Mouse (Mus musculus): ENCODE data around the gene Kcnj6. TPM values are rescaled to one million over a fixed set of nuclear protein-coding genes. Genes with fewer than 3 reads are reported as not detected.

Gene Kcnj6
- polyA plus RNA-seq, 1 experiment, result not detected

DNA sequence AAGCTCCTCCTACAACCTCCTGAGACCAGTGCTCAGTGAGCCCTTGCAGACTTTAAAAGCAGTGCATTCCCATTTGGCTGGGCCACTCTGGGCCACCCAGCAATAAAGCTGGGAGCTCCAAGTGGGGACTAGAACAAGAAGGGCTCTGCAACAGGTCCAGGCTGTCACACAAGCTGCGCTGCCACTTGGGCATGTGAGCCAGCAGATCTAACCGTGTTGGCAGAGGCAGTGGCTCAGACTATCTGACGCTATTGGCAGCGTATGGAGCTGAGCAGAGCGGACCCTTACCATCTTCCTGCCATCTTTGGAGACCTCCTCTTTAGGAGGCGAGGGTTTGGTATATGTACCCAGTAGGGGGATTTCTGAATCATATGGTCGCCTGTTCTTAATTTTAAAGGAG, 112.4 kb downstream of the Kcnj6 start:
- no peak for TF ChIP-seq CTCF (IDR thresholded peaks at IDR 0.05; ENCODE audit: control insufficient read depth, insufficient read depth, low read length)
- TF ChIP-seq POLR2A (IDR thresholded peaks at IDR 0.05; ENCODE audit: borderline replicate concordance, control insufficient read depth, low read depth, low read length), result no peak
- H3K4me1 ChIP-seq (ENCODE audit: control insufficient read depth, insufficient read depth, low read length), result no peaks in the 10 kb centered on the region
- no peak overlapping the region for H3K4me3 ChIP-seq (replicated peaks; ENCODE audit: control insufficient read depth, low read depth, low read length)
- H3K27ac ChIP-seq (ENCODE audit: control insufficient read depth, insufficient read depth, low read depth, low read length, poor library complexity), result no peak overlapping the region
- WGBS, result 75% methylated on average over 7 of the region's 7 CpGs

DNA sequence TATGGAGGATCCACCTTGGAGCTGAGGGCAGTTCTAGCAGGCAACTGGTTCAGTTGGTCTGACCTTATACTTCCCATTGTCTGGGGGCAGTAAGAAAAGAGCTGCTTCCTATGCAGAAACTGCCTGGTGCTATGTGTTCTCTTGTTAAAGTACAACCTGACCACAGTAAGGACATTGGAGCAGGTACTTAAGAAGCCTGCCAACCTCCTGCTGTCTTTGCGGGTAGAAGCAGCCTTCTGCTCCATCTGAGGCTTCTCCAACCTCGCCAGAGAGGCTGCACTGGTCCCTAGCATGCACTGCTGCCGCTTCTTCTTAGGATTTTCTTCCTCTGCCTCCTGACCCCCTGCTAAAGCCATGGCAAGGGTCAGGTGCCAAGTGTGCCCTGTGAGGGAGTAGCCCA, 113.6 kb downstream of the Kcnj6 start:
- no peak overlapping the region for H3K27ac ChIP-seq (ENCODE audit: control insufficient read depth, insufficient read depth, low read depth, low read length, poor library complexity)
- TF ChIP-seq CTCF (IDR thresholded peaks at IDR 0.05; ENCODE audit: control insufficient read depth, insufficient read depth, low read length) (no peak), POLR2A (IDR thresholded peaks at IDR 0.05; ENCODE audit: borderline replicate concordance, control insufficient read depth, low read depth, low read length) (no peak)
- H3K4me3 ChIP-seq (replicated peaks; ENCODE audit: control insufficient read depth, low read depth, low read length), result no peak overlapping the region
- H3K4me1 ChIP-seq (ENCODE audit: control insufficient read depth, insufficient read depth, low read length), result no peaks in the 10 kb centered on the region
- WGBS, result 62% methylated on average over 3 of the region's 3 CpGs

GRCm38 (mm10) chr16:94883196-94883595, 114.3 kb downstream of the Kcnj6 start:
- Histone ChIP-seq H3K27ac (ENCODE audit: control insufficient read depth, insufficient read depth, low read depth, low read length, poor library complexity) (no peak overlapping the region), H3K4me3 (replicated peaks; ENCODE audit: control insufficient read depth, low read depth, low read length) (no peak overlapping the region), H3K4me1 (ENCODE audit: control insufficient read depth, insufficient read depth, low read length) (no peaks in the 10 kb centered on the region)
- 76% methylated on average over 8 of the region's 8 CpGs for WGBS
- no peak for TF ChIP-seq POLR2A (IDR thresholded peaks at IDR 0.05; ENCODE audit: borderline replicate concordance, control insufficient read depth, low read depth, low read length)
- TF ChIP-seq CTCF (IDR thresholded peaks at IDR 0.05; ENCODE audit: control insufficient read depth, insufficient read depth, low read length), result no peak

- Histone ChIP-seq H3K4me1 (ENCODE audit: control insufficient read depth, insufficient read depth, low read length) (no peaks in the 10 kb centered on the region), H3K4me3 (replicated peaks; ENCODE audit: control insufficient read depth, low read depth, low read length) (no peak overlapping the region), H3K27ac (ENCODE audit: control insufficient read depth, insufficient read depth, low read depth, low read length, poor library complexity) (no peak overlapping the region)
- TF ChIP-seq CTCF (IDR thresholded peaks at IDR 0.05; ENCODE audit: control insufficient read depth, insufficient read depth, low read length) (no peak), POLR2A (IDR thresholded peaks at IDR 0.05; ENCODE audit: borderline replicate concordance, control insufficient read depth, low read depth, low read length) (no peak)
- 70% methylated on average over 7 of the region's 7 CpGs for WGBS
These were observed 115.4 kb downstream of the Kcnj6 start for GRCm38 (mm10) chr16:94882111-94882510.

DNA sequence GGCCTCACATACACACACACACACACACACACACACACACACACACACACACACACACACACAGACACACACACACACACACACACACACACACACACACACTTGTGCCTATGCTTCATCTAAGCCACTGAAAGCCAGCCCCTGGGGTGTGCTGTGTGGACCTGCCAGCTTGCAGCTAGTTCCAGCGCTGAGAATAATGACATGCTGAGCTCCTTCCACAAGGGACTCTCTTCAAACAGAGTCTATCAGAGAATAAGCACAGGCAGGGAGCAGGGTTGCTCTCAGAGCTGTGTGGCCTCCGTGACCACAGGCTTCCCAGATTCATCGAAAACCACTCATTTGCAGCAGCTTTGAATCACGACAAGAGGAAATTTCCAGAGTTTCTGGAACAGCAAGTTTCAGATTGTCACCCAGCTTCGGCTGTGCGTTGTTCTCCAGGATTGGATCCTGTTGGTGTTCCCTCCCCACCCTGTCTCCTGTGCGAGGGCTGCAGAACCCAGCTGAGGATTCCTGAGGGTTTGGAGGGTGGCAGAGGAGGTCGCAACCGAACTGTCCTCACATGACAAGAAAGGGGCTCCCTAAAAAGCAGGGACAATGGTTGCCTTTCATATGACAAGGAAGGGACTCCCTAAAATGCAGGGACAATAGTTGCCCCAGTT, 124.8 kb downstream of the Kcnj6 start:
- no peak overlapping the region for H3K27ac ChIP-seq (ENCODE audit: control insufficient read depth, insufficient read depth, low read depth, low read length, poor library complexity)
- 49% methylated on average over 9 of the region's 9 CpGs for WGBS
- H3K4me3 ChIP-seq (replicated peaks; ENCODE audit: control insufficient read depth, low read depth, low read length), result no peak overlapping the region
- TF ChIP-seq CTCF (IDR thresholded peaks at IDR 0.05; ENCODE audit: control insufficient read depth, insufficient read depth, low read length), result no peak
- TF ChIP-seq POLR2A (IDR thresholded peaks at IDR 0.05; ENCODE audit: borderline replicate concordance, control insufficient read depth, low read depth, low read length), result no peak
- H3K4me1 ChIP-seq (ENCODE audit: control insufficient read depth, insufficient read depth, low read length), result no peaks in the 10 kb centered on the region

DNA sequence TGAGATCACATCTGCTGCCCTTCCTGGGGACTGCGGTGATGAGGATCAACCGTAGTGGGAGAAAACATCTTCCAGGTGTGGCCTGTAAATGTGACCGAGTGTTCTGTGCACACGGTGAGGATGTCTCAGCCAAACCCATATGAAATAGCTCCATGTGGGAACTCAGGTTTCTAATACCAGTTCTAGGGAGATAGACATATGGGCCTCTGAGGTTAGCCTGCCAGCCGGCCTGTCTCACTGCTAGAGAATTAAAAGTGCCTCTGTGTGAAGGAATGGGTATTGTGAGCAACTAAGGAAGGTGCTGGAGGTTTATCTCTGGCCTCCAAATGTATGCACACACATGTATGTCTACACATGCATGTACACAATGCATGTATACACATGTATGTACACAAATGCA, 129.1 kb downstream of the Kcnj6 start:
- WGBS, result 86% methylated on average over 5 of the region's 5 CpGs
- no peaks in the 10 kb centered on the region for H3K4me1 ChIP-seq (ENCODE audit: control insufficient read depth, insufficient read depth, low read length)

DNA sequence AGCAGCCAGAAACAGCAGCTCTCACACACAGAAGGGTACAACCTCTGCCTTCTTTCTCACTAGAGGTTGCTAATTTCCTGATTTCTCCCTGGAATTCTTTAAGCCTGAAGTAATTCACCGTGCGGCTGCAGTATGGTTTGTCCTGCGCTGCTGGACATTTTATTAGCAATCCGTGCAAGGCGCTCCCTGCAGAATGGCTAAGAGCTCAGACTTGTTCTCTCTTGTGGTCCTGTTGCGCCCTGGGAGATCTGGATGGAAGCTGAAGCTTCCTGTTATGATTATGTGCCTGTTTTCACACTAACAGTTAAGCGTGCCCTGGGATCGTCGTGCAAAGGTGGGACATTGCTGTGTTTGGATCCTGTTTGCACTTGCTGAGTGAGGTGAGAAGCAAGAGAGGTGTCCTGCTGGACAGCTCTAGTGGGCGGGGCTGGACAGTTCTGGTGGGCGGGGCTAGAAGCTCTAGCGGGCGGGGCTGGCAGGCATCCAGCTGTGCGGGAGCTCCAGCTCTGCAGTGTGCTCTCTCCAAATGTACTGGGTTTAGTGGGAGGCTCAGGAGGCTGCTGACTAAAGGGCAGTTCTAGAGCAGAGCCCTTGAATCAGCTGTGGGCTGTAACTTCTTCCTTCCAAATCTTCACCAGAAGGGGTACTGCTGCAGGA, 131.1 kb downstream of the Kcnj6 start:
- Histone ChIP-seq H3K27ac (ENCODE audit: control insufficient read depth, insufficient read depth, low read depth, low read length, poor library complexity) (no peak overlapping the region), H3K4me1 (ENCODE audit: control insufficient read depth, insufficient read depth, low read length) (no peaks in the 10 kb centered on the region), H3K4me3 (replicated peaks; ENCODE audit: control insufficient read depth, low read depth, low read length) (no peak overlapping the region)
- WGBS, result 51% methylated on average over 14 of the region's 14 CpGs
- TF ChIP-seq POLR2A (IDR thresholded peaks at IDR 0.05; ENCODE audit: borderline replicate concordance, control insufficient read depth, low read depth, low read length), result no peak
- no peak for TF ChIP-seq CTCF (IDR thresholded peaks at IDR 0.05; ENCODE audit: control insufficient read depth, insufficient read depth, low read length)

More for the DNA sequence above, 129.1 kb downstream of the Kcnj6 start:
- Histone ChIP-seq H3K4me3 (replicated peaks; ENCODE audit: control insufficient read depth, low read depth, low read length) (no peak overlapping the region), H3K27ac (ENCODE audit: control insufficient read depth, insufficient read depth, low read depth, low read length, poor library complexity) (no peak overlapping the region)
- TF ChIP-seq CTCF (IDR thresholded peaks at IDR 0.05; ENCODE audit: control insufficient read depth, insufficient read depth, low read length), result no peak

DNA sequence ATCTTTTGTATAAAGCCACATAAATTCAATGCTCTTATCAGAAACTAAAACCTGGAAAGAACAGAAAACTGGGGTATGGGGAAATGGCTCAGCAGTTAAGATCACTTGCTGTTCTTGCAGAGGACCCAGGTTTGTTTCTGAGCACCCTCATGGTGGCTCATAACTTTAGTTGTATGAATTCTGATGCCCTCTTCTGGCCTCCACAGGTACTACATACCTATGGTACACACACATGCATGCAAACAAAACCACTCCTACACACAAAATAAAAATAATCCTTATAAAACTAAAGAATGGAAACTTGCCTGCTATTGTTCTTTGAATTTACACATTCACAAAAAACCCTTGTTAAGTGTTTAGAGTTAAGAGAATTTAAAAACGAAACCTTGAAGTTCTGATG, 131.7 kb downstream of the Kcnj6 start:
- 73% methylated on average over 1 of the region's 1 CpGs for WGBS
- TF ChIP-seq CTCF (IDR thresholded peaks at IDR 0.05; ENCODE audit: control insufficient read depth, insufficient read depth, low read length) (no peak), POLR2A (IDR thresholded peaks at IDR 0.05; ENCODE audit: borderline replicate concordance, control insufficient read depth, low read depth, low read length) (no peak)
- H3K4me3 ChIP-seq (replicated peaks; ENCODE audit: control insufficient read depth, low read depth, low read length), result no peak overlapping the region
- no peaks in the 10 kb centered on the region for H3K4me1 ChIP-seq (ENCODE audit: control insufficient read depth, insufficient read depth, low read length)
- H3K27ac ChIP-seq (ENCODE audit: control insufficient read depth, insufficient read depth, low read depth, low read length, poor library complexity), result no peak overlapping the region
